Comparison of ENCODE assay signal across 24 mouse cellular contexts in genomic region chr11:57986861-57987260, GRCm38 (mm10). TPM values are rescaled to one million over a fixed set of nuclear protein-coding genes. Genes with fewer than 3 reads are reported as not detected.
DNase-seq lines count a peak whose midpoint lies in the region; ATAC-seq lines count a peak whose summit lies in the region.
"Had no signal": no experiment of that assay in that cellular context is flagged by ENCODE, and none has a peak within 500 bp of the region (broad histone marks: within the 10 kb centered on the region; RNA-seq: fewer than 3 reads in every experiment).

No protein-coding gene starts in this region.

- no peak overlapping the region for H3K4me3 ChIP-seq in midbrain, embryonic 11.5 days (ENCODE audit: low read depth, low read length)
- no peak overlapping the region for H3K4me3 ChIP-seq in midbrain, embryonic 16.5 days (ENCODE audit: low read depth, low read length)
- no peak overlapping the region for H3K4me3 ChIP-seq in liver, embryonic 15.5 days (replicated peaks)
- H3K4me3 ChIP-seq: embryonic facial prominence, embryonic 12.5 days; forebrain, embryonic 12.5 days; heart, adult 2 months; hindbrain, embryonic 13.5 days; midbrain, embryonic 10.5 days had no signal

- H3K36me3 ChIP-seq in midbrain, embryonic 11.5 days (ENCODE audit: control insufficient read depth, insufficient read depth, low read length): no peaks in the 10 kb centered on the region
- no peaks in the 10 kb centered on the region for H3K36me3 ChIP-seq in midbrain, embryonic 16.5 days (ENCODE audit: control insufficient read depth, insufficient read depth, low read length)
- H3K36me3 ChIP-seq in liver, embryonic 15.5 days (replicated peaks): no peaks in the 10 kb centered on the region
- H3K36me3 ChIP-seq: embryonic facial prominence, embryonic 12.5 days; forebrain, embryonic 12.5 days; hindbrain, embryonic 13.5 days; midbrain, embryonic 10.5 days had no signal

- 94% methylated on average over 7 of the region's 7 CpGs for WGBS in midbrain, embryonic 11.5 days
- 93% methylated on average over 7 of the region's 7 CpGs for WGBS in midbrain, embryonic 16.5 days
- 75% methylated on average over 7 of the region's 7 CpGs for WGBS in liver, embryonic 15.5 days (ENCODE audit: insufficient replicate concordance)

- H3K9me3 ChIP-seq in midbrain, embryonic 11.5 days (ENCODE audit: control insufficient read depth, low read length): no peaks in the 10 kb centered on the region
- no peaks in the 10 kb centered on the region for H3K9me3 ChIP-seq in midbrain, embryonic 16.5 days (replicated peaks; ENCODE audit: control insufficient read depth, low read length, poor library complexity, severe bottlenecking)
- no peaks in the 10 kb centered on the region for H3K9me3 ChIP-seq in liver, embryonic 15.5 days (replicated peaks)
- H3K9me3 ChIP-seq: embryonic facial prominence, embryonic 12.5 days; forebrain, embryonic 12.5 days; hindbrain, embryonic 13.5 days; midbrain, embryonic 10.5 days had no signal

- no peak for ATAC-seq in midbrain, embryonic 11.5 days (ENCODE audit: low FRiP score)
- no peak for ATAC-seq in midbrain, embryonic 16.5 days
- no peak for ATAC-seq in liver, embryonic 15.5 days (ENCODE audit: insufficient read depth)
- ATAC-seq: inflammation-experienced regulatory T-cells, adult 6 months had no signal

- no peak overlapping the region for H3K9ac ChIP-seq in midbrain, embryonic 11.5 days (ENCODE audit: low read length)
- H3K9ac ChIP-seq in midbrain, embryonic 16.5 days (ENCODE audit: low read depth, low read length): no peak overlapping the region
- no peak overlapping the region for H3K9ac ChIP-seq in liver, embryonic 15.5 days
- H3K9ac ChIP-seq: embryonic facial prominence, embryonic 12.5 days; forebrain, embryonic 12.5 days; hindbrain, embryonic 13.5 days had no signal

- no peak overlapping the region for H3K4me2 ChIP-seq in midbrain, embryonic 11.5 days
- no peak overlapping the region for H3K4me2 ChIP-seq in midbrain, embryonic 16.5 days (ENCODE audit: low read length)
- H3K4me2 ChIP-seq in liver, embryonic 15.5 days: no peak overlapping the region; the same call in 1 of the 2 replicates
- H3K4me2 ChIP-seq: embryonic facial prominence, embryonic 12.5 days; forebrain, embryonic 12.5 days; hindbrain, embryonic 13.5 days had no signal

- peak; percentile 45 for DNase-seq in midbrain, embryonic 11.5 days (ENCODE audit: low spot score, missing footprints)
- DNase-seq in ZHBTc4 (ENCODE audit: low read depth, low spot score): peak; percentile 79
- DNase-seq in spleen, postnatal 14 days (ENCODE audit: low spot score in 2 of 2): no peak
- no peak for DNase-seq in retina, embryonic 14.5 days (ENCODE audit: low spot score)
- DNase-seq in embryo, embryonic 9.5 days (ENCODE audit: extremely low spot score): no peak
- DNase-seq: cerebellum, adult 11 months; cerebellum, adult 9-11 months; gastrocnemius, postnatal 36 days; heart, adult 2 months; heart, postnatal 36 days; kidney, adult 8-10 months; kidney, postnatal 10 days; layer of hippocampus, postnatal 36 days; lung, adult 18-20 months; lung, postnatal 10 days; right cerebral cortex, postnatal 14 days; thymus, postnatal 14 days had no signal

- no peaks in the 10 kb centered on the region for H3K27me3 ChIP-seq in midbrain, embryonic 11.5 days (ENCODE audit: control insufficient read depth, insufficient read depth, low read length)
- no peaks in the 10 kb centered on the region for H3K27me3 ChIP-seq in midbrain, embryonic 16.5 days (ENCODE audit: control insufficient read depth, insufficient read depth, low read depth, low read length)
- H3K27me3 ChIP-seq in liver, embryonic 15.5 days: peaks cover 20% of the 10 kb centered on the region; the same call in 1 of the 2 replicates
- H3K27me3 ChIP-seq: embryonic facial prominence, embryonic 12.5 days; forebrain, embryonic 12.5 days; hindbrain, embryonic 13.5 days had no signal

- H3K4me1 ChIP-seq in midbrain, embryonic 11.5 days (ENCODE audit: control insufficient read depth, insufficient read depth, low read length): no peaks in the 10 kb centered on the region
- no peaks in the 10 kb centered on the region for H3K4me1 ChIP-seq in midbrain, embryonic 16.5 days (ENCODE audit: control insufficient read depth, insufficient read depth, low read length)
- H3K4me1 ChIP-seq in liver, embryonic 15.5 days (replicated peaks): peaks cover 30% of the 10 kb centered on the region
- H3K4me1 ChIP-seq: embryonic facial prominence, embryonic 12.5 days; forebrain, embryonic 12.5 days; hindbrain, embryonic 13.5 days had no signal

- H3K27ac ChIP-seq in midbrain, embryonic 11.5 days (ENCODE audit: low read depth, low read length): no peak overlapping the region
- H3K27ac ChIP-seq in midbrain, embryonic 16.5 days (ENCODE audit: low read length): no peak overlapping the region
- H3K27ac ChIP-seq in liver, embryonic 15.5 days (replicated peaks): peak overlapping the region; percentile 72
- H3K27ac ChIP-seq: embryonic facial prominence, embryonic 12.5 days; forebrain, embryonic 12.5 days; heart, adult 2 months; hindbrain, embryonic 13.5 days; midbrain, embryonic 10.5 days had no signal

RNA-seq across cellular contexts. Expression of gene Larp1, which starts 22.0 kb away (rescaled TPM):
- 13.9 and 14.0 TPM in 2 replicates for polyA plus RNA-seq in midbrain, embryonic 11.5 days (2014; fragmentation: Nextera tagmentation; extraction: Ambion mirVana)
- polyA plus RNA-seq in midbrain, embryonic 16.5 days (2015; fragmentation: Nextera tagmentation; extraction: Ambion mirVana): 17.7 and 18.4 TPM in 2 replicates
- 17.3 and 19.8 TPM in 2 replicates for polyA plus RNA-seq in liver, embryonic 15.5 days (2015; fragmentation: Nextera tagmentation; extraction: Ambion mirVana)

Comparison
In these comparisons a context has a peak if more than half of its experiments do, and no peak if none do; other contexts are left out.
1. DNase-seq: peak in midbrain, embryonic 11.5 days (single experiment) and ZHBTc4 (single experiment); none in spleen, postnatal 14 days (0 of 2), retina, embryonic 14.5 days (single experiment) and embryo, embryonic 9.5 days (single experiment).